Mouse (Mus musculus) cortical plate, adult 2 months (tissue): ENCODE data around the gene Aoc2.

Experiments used
- CTCF ChIP-seq: fragments of 200-500 bp; IDR thresholded peaks from 2 replicates; pipeline ENCODE4 v1.5.1; 2011; ENCODE audit warnings: mild to moderate bottlenecking, control low read depth, low read length; ENCODE audit not compliant: insufficient read depth; ENCODE audit errors: extremely low read depth
- POLR2A ChIP-seq: fragments of 200-500 bp; IDR thresholded peaks from 2 replicates; pipeline ENCODE4 v1.6.1; 2011; ENCODE audit warnings: mild to moderate bottlenecking, low read length, control low read depth; ENCODE audit not compliant: insufficient read depth; ENCODE audit errors: extremely low read depth

GRCm38 (mm10) chr11:101327311-101327710 lies 2.4 kb downstream of the Aoc2 start:
- TF ChIP-seq CTCF (no peak), POLR2A (no peak)
